Mouse (Mus musculus) retina, postnatal 1 day (tissue): ENCODE data around the gene Zcchc10.
A peak's percentile ranks its signal among the peaks of the same experiment; 100 is the strongest.
"Not testable (repeated sequence)": the region's sequence is repeated elsewhere in the genome, so short reads cannot be mapped to it uniquely, and the experiment has no call there.

Source experiments
- DNase-seq: peaks from one replicate; pipeline ENCODE4 v3.0.0-alpha.2; 2012

Zcchc10 gene

GRCm38 (mm10) chr11:53318041-53318440, 6.4 kb upstream of the Zcchc10 start:
- DNase-seq = peak; percentile 7

GRCm38 (mm10) chr11:53318568-53318967, 5.9 kb upstream of the Zcchc10 start:
- not testable (repeated sequence) for DNase-seq

GRCm38 (mm10) chr11:53319867-53320266, 4.6 kb upstream of the Zcchc10 start:
- DNase-seq = not testable (repeated sequence)

- DNase-seq = no peak
Observed at GRCm38 (mm10) chr11:53330325-53330724, 5.8 kb downstream of the Zcchc10 start.

- DNase-seq = no peak
Observed at GRCm38 (mm10) chr11:53331121-53331520, 6.6 kb downstream of the Zcchc10 start.

GRCm38 (mm10) chr11:53332076-53332680, 7.7 kb downstream of the Zcchc10 start:
- DNase-seq = no peak

GRCm38 (mm10) chr11:53335505-53336181, 11.2 kb downstream of the Zcchc10 start:
- no peak for DNase-seq

- DNase-seq = no peak
Observed at GRCm38 (mm10) chr11:53336182-53336571, 11.7 kb downstream of the Zcchc10 start.

- no peak for DNase-seq
Observed at GRCm38 (mm10) chr11:53336924-53337323, 12.4 kb downstream of the Zcchc10 start.

- no peak for DNase-seq
Observed at GRCm38 (mm10) chr11:53337684-53338083, 13.2 kb downstream of the Zcchc10 start.

- DNase-seq = not testable (repeated sequence)
Observed at GRCm38 (mm10) chr11:53341019-53341418, 16.5 kb downstream of the Zcchc10 start.

GRCm38 (mm10) chr11:53342711-53343110, 18.2 kb downstream of the Zcchc10 start:
- no peak for DNase-seq

- no peak for DNase-seq
Observed at GRCm38 (mm10) chr11:53345328-53345727, 20.8 kb downstream of the Zcchc10 start.

GRCm38 (mm10) chr11:53345738-53346137, 21.3 kb downstream of the Zcchc10 start:
- no peak for DNase-seq

GRCm38 (mm10) chr11:53350291-53351223, 26.1 kb downstream of the Zcchc10 start, which contains the start of gene Aff4:
Gene Aff4 (plus strand): TSS chr11:53350833.
- DNase-seq = peak; percentile 94

- DNase-seq = peak; percentile 78
Observed at GRCm38 (mm10) chr11:53351224-53351942, 26.9 kb downstream of the Zcchc10 start.

- no peak for DNase-seq
Observed at GRCm38 (mm10) chr11:53351943-53352590, 27.6 kb downstream of the Zcchc10 start.

- no peak for DNase-seq
Observed at GRCm38 (mm10) chr11:53358504-53359155, 34.2 kb downstream of the Zcchc10 start.

- no peak for DNase-seq
Observed at GRCm38 (mm10) chr11:53367032-53367431, 42.6 kb downstream of the Zcchc10 start.

GRCm38 (mm10) chr11:53378918-53379317, 54.4 kb downstream of the Zcchc10 start:
- DNase-seq = no peak
